Mouse (Mus musculus): ENCODE results near the gene Tex45.

Tex45 gene

DNA sequence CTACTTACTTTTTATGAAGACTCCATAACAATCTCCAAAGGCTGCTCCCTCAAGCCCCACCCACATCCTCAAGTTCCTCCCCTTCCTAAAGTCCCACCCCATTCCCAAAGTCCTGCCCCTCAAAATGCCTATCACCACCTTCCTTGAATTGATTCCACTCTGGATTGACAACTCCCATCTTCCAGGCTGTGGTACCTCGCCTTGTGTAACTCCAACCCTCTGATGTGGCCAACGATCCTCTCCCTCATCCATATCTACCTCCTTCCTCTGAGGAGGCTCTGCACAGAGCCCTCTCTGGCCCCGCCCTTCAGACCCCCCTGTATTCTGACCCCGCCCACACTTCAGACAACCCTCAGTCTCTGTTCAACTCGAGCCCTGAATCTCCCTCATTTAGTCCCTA is 14.5 kb downstream of the Tex45 start:
- in situ Hi-C loops (cut with MboI), result no loop called here

DNA sequence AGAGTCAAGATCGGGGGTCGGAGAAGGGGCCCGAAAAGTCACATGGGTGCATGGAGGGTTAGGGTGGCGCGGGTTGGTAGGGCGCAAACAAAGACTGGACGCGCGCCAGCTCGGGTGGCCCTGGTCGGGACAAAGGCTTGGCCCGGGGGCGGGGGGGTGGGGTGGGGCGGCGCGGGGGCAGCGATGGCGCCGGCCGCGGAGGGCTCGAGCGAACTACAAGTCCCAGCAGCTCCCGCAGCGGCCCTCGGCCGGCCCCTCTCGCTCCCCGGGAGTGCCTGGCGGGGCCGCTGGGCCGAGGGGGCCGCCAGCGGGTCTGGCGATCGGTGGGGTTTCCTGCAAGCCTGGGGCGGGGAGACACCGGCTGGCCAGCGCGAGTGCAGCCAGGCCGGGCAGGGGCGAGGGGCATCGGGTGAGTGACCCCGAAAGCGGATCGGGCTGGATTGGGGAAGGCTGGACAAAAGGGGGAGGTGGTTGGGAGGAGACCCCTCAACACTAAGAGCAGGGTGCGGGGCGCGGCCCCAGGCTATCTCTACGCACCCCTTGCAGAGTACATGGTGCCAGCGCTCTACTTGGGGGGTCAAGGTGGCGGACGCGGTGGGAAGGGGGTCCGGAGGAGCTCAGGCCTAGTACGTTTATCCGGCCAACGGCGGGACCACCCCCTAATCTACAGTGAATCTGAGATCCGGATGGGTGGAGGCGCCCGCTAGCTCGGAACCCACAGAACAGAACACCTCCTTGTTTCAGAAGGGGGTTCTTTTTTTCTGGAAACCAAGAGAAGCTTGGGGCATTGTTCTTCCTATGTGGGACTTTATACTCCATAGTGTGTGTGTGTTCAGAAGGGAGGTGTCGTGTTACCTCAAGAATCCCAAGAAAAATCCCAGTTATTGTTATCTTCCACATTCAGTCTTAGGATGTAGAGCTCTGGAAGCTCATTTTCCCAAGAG is 22.5 kb downstream of the Tex45 start, which contains the start of gene Zfp358:
Zfp358 (plus strand) TSS at position 238 of the 944 bp plus-strand sequence.
- in situ Hi-C loops (cut with MboI), result no loop called here

DNA sequence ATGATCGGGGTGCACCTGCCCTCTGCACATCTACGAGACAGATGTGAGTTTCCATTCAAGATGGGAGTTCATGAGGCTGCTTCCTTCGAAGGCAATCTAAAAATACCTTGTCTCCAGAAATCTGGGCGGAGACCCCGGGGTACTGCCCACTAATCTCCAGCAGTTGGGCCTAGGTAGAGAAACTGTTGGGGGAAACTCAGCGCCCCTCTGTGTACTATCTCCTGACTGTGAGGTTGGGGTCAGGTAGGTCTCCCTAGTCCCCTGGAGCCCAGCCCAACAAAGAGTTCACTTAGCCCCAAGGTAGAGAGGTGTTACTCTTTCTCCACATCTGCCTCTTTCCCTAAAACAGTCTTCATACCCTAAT is 23.2 kb downstream of the Tex45 start:
- in situ Hi-C loops (cut with MboI), result no loop called here

DNA sequence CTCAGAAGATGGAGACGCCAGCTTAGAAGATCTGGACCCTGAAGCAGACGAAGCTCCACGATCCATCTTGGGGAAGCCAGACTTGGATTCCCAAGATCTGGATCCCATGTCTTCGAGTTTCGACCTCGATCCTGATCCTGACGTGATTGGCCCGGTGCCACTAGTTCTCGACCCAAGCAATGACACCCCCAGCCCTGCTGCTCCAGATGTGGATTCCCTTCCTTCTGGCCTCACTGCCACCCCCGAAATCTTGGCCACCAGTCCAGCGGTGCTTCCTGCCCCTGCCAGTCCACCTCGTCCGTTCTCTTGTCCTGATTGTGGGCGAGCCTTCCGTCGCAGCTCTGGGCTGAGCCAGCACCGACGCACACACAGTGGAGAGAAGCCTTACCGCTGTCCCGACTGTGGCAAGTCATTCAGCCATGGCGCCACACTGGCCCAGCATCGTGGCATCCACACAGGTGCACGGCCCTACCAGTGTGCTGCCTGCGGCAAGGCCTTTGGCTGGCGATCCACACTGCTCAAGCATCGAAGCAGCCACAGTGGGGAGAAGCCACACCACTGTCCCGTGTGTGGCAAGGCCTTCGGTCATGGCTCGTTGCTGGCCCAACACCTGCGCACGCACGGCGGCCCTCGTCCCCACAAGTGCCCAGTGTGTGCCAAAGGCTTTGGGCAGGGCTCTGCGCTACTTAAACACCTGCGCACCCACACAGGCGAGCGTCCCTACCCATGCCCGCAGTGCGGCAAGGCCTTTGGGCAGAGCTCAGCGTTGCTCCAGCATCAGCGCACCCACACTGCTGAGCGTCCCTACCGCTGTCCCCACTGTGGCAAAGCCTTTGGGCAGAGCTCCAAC is 25.1 kb downstream of the Tex45 start:
- in situ Hi-C loops (cut with MboI), result no loop called here

DNA sequence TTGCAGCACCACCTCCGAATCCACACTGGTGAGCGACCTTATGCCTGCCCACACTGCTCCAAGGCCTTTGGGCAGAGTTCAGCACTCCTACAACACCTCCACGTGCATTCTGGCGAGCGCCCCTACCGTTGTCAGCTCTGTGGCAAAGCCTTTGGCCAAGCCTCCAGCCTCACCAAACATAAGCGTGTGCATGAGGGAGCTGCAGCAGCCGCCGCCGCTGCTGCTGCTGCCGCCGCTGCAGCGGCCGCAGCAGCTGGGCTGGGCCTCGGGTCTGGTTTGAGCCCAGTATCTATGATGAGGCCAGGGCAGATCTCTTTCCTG is 25.7 kb downstream of the Tex45 start:
- in situ Hi-C loops (cut with MboI), result no loop called here

DNA sequence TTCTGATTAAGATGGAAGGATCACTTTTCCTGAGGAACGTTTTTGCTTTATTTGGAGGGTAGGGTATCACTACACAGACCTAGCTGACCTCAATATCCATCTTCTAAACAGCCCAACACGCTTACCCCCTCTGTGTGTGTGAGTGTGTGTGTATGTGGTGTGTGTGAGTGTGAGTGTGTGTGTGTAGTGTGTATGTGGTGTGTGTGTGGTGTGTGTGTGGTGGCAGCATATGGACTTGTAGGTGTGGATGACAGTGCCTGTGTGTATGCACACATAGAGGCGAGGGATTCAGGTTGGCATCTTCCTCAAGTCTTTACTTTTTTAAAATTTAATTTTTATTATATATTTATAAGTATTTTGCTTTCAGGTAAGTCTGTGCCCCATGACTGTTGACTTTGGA is 27.9 kb downstream of the Tex45 start:
- in situ Hi-C loops (cut with MboI), result no loop called here

GRCm38 (mm10) chr8:3499751-3500150 is 29.1 kb downstream of the Tex45 start:
- in situ Hi-C loops (cut with MboI), result no loop called here

GRCm38 (mm10) chr8:3500235-3501090 is 29.8 kb downstream of the Tex45 start, which contains the start of gene Mcoln1:
Mcoln1 (plus strand) TSS chr8:3500457.
- in situ Hi-C loops (cut with MboI), result no loop called here

DNA sequence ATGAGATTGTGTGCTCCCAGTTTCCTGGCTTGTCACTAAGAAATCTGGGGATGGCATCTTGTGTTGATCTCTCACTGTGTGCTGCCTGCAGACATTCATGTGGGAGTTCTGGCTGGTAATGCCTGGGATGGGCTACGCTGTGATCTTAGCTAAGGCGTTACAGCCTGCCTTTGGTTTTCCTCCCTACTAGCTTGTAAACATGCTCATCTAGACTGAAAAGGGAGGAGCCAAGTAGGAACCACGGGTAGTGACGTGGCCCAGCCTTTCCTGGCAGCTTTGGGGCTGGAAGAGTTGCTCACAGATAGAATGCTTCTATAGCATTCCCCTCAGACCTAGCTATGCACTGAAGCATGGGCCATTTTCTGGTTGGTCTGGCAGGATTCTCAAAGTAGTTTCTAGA is 31.6 kb downstream of the Tex45 start:
- in situ Hi-C loops (cut with MboI), result no loop called here

- in situ Hi-C loops (cut with MboI), result no loop called here
Observed at GRCm38 (mm10) chr8:3507979-3508754, 37.5 kb downstream of the Tex45 start.

GRCm38 (mm10) chr8:3514681-3515247 is 44.1 kb downstream of the Tex45 start:
- in situ Hi-C loops (cut with MboI), result no loop called here

DNA sequence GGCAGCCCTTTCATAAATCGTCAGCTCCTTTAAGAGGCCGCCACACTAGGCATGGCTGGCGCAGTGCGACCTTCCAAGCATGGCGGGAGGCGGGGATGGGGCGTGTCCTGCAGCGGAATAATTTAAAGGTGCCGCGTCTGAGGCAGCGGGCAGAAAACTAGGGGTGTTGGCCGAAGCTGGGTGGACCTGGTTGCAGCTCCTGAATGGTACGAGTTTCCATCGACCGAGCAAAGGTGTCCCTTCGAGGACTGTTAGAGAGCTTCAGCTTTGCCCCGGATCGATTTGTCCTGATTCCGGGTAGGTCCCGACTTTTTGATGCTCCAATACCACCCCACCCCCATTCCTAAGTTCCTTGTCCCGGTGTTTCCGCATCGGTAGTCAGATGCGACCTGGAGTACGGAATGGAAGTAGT is 44.6 kb downstream of the Tex45 start, which contains the start of gene Pnpla6:
Pnpla6 (plus strand) TSS at position 125 of the 412 bp plus-strand sequence.
- in situ Hi-C loops (cut with MboI), result no loop called here

DNA sequence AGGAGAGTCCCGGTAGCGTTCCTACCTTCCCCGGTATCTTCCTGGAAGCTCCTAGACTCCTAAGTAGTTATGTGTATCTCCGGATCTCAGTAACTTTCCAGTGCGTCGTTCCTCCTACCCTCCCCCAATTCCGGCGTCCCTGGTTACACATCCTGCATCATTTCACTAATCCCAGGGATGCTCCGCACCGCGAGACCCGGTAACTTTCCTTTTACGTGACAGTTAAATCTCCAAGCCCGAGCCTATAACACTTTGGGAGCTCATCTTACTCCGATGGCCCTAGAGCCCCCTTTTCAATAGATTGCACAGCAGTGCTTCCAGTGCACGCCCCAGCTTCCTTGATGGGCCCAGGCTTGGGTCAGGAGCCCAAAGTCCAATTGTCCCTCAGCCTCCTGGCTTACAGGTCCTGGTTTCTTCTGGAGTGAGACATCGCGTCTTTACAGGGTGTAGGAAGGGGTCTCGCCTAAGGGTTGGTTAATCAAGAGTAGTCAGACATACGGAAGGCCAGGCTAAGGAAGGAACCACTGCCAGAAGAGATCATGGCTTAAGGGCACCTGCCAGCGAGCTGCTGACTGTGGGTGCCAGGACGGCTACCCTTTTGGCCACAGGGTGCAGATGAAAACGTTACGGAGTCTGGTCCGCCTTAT is 45.2 kb downstream of the Tex45 start:
- in situ Hi-C loops (cut with MboI), result no loop called here

GRCm38 (mm10) chr8:3516450-3517116 is 45.9 kb downstream of the Tex45 start:
- in situ Hi-C loops (cut with MboI), result no loop called here

DNA sequence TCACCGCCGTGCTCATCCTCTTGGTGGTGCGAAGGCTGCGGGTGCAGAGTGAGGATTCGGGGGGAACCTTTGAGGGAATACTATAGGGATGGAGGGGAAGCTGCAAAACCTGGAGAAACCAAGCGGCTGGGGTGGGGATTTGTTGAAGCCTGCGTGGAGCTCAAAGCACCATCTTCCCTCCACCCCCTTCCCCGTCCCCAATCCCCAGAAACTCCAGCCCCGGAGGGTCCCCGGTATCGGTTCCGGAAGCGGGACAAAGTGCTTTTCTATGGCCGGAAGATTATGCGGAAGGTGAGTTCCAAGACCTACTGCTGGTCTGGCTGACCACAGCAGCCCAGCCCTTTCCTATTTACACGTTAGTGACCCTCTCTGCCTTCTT is 46.4 kb downstream of the Tex45 start:
- in situ Hi-C loops (cut with MboI), result no loop called here

- in situ Hi-C loops (cut with MboI), result no loop called here
Observed at GRCm38 (mm10) chr8:3522007-3522697, 51.5 kb downstream of the Tex45 start.

DNA sequence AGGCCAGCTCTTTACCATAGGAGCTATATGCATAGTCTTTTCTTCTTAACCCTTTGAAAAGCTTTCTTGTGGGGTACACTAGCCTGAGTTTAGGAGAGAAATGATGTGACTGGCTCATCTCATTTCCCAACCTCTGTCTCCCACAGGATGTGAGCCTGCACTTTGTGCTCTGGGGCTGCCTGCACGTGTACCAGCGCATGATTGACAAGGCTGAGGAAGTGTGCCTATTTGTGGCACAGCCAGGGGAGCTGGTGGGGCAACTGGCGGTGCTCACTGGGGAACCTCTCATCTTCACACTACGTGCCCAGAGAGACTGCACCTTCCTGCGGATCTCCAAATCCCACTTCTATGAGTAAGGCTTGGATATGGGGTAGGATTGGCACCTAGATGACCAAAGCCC is 60.2 kb downstream of the Tex45 start:
- in situ Hi-C loops (cut with MboI), result no loop called here

DNA sequence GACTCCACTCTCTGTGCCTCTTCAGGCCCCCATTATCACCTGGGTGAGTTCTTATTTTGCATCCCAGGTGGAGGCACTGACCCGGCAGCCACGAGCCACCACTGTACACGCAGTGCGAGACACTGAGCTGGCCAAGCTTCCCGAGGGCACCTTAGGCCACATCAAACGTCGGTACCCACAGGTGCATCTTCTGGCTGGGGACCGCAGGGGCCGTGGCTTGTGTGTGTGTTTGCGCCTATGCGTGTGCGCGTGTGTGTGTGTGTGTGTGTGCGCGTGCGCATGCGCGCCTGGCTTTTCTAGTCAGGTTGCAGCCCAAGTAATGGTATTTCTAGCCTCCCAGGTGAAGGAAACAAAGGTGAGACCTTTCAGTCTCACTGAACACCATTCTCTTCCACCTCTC is 61.3 kb downstream of the Tex45 start:
- in situ Hi-C loops (cut with MboI), result no loop called here

All from mature B cell (primary cell).